Mouse (Mus musculus): ENCODE measurements around the gene Snx17.

DNA sequence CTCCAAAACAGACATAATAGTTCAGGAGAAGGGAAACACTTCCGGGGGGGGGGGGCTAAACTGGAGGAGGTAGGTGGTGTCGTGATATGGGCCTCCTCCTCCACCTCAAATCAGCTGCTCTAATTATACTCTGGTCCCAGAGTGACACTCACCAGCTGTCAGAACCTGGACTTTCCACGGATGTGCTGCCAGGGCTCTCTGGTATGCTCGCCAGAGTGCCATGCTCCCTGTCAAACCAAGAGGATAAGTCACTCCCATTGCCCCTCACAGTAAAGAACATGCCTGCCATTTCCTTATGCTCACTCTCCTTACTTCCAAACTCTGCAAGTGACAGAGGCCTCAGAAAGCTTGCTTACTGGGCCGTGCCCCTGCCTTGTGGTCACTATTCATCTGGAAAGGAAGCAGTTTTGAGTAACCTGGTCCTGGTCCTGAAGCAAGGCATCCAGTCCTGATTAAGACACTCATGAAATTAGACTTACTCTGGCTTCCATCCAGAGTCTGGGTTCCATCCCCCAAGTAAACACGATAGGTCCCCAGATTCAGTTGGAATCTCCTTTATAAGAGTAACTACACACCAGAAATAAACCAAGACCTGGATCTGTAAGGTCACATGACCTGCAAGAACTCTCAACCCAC, 39.4 kb upstream of the Snx17 start:
- TF ChIP-seq POLR2A (IDR thresholded peaks at IDR 0.05; ENCODE audit: insufficient read depth, low read length) (no peak), CTCF (IDR thresholded peaks at IDR 0.05; ENCODE audit: low read depth, low read length) (no peak)
